Mouse (Mus musculus) lung, adult 18-20 months (tissue): ENCODE measurements around the gene Prlh.

Source experiments
- DNase-seq, 2 experiments: peaks; one replicate each; pipeline ENCODE4 v3.0.0; 2022; ENCODE audit warnings: mixed read lengths in 2 of 2

The Prlh gene

DNA sequence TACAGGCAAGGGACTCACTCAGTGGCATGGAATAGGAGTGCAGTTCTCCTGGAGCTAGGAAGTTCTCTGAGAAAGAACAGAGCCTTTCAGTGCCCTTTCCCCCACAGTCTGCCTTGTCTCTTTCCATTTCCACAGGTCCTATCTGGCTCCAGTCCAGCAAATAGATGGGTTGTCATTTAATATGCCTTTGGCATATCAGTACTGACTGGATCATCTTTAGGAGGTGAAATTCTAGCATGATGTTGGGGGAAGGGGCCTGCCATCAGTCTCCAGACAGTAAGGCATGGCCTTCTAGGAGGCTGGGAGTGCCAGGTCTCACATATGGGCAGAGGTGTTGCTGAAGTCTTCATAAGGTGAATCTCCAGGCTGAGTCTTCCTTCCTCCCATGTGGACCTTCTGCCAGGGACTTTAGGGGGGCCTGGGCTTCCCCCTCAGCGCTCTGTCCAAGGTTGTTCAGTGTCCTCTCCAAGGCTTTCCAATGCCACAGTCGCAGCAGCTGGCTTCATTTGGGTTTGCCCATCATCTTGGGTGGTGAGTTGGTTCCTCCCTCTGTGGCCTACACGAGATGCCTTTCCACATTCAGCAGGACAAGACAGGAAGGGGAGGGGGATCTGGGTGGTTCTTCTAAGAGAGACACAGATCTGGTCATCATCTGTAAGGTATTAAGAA is 49.1 kb downstream of the Prlh start:
- no peak for DNase-seq

DNA sequence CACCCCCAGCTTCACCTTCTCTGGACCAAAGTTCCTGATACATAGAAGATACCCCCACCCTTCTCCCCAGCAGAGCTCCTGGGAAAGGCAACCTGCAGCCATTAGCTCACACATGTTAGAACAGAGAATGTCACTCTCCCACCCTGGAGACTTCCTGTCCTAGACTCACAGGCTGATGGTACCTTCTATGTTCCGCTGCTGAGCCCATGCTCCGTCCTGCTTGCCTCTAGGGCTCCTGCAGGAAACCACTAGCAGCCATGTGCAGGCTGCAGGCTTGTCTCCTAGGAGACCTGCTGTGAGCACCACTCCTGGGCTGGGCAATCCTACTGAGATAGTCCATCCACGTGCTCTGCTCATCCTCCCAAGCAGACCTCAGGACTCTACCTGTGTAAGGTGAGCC is 49.7 kb downstream of the Prlh start:
- no peak for DNase-seq
